Mouse (Mus musculus) limb, embryonic 12.5 days (tissue): Measurements from ENCODE around the gene Ltbp1. TPM values are rescaled to one million over a fixed set of nuclear protein-coding genes. Genes with fewer than 3 reads are reported as not detected.
A peak's percentile ranks its signal among the peaks of the same experiment; 100 is the strongest.

Source experiments
- ATAC-seq: fragments of 200-750 bp; cut with Nextera tagmentation; 2 replicates; pipeline ENCODE4 v1.8.0; 2017; ENCODE audit warnings: low read depth, moderate TSS enrichment; ENCODE audit not compliant: insufficient number of reproducible peaks, insufficient read depth, low FRiP score, low TSS enrichment
- H3K27ac ChIP-seq: fragments of 300-500 bp; sonication (generic); 2 replicates; pipeline ENCODE4 v1.5.1; 2016; ENCODE audit warnings: mild to moderate bottlenecking, moderate library complexity
- H3K27me3 ChIP-seq: fragments of 300-500 bp; sonication (generic); 2 replicates; pipeline ENCODE4 v1.6.1; 2016; ENCODE audit warnings: mild to moderate bottlenecking, moderate library complexity
- H3K36me3 ChIP-seq: fragments of 300-500 bp; sonication (generic); 2 replicates; pipeline ENCODE4 v1.6.1; 2016; ENCODE audit warnings: mild to moderate bottlenecking, moderate library complexity
- H3K4me1 ChIP-seq: fragments of 300-500 bp; sonication (generic); replicated peaks from 2 replicates; pipeline ENCODE4 v1.6.1; 2016
- H3K4me2 ChIP-seq: fragments of 300-500 bp; sonication (generic); 2 replicates; pipeline ENCODE4 v1.6.1; 2016; ENCODE audit warnings: mild to moderate bottlenecking, moderate library complexity
- H3K4me3 ChIP-seq: fragments of 300-500 bp; sonication (generic); replicated peaks from 2 replicates; pipeline ENCODE4 v1.5.1; 2016; ENCODE audit warnings: mild to moderate bottlenecking
- H3K9ac ChIP-seq: fragments of 300-500 bp; sonication (generic); replicated peaks from 2 replicates; pipeline ENCODE4 v1.6.1; 2016; ENCODE audit warnings: mild to moderate bottlenecking, moderate library complexity
- H3K9me3 ChIP-seq: fragments of 300-500 bp; sonication (generic); 2 replicates; pipeline ENCODE4 v1.6.1; 2016; ENCODE audit warnings: mild to moderate bottlenecking, moderate library complexity
- WGBS: fragments of 180-500 bp; shearing (Covaris S2); methylation state at CpG from one replicate; pipeline ENCODE4 v1.1.7; 2016; 5-methylcytosine and 5-hydroxymethylcytosine counted together
- polyA plus RNA-seq: library from polyadenylated mRNA; unstranded; fragments of >200 nt; fragmentation: Nextera tagmentation; extraction: Ambion mirVana; gene quantifications from 2 replicates; pipeline ENCODE4 v1.2.1, GENCODE M21; 2016

The Ltbp1 gene
- polyA plus RNA-seq, 1 experiment from 2014 or later: 43.8 TPM

- H3K4me1 ChIP-seq: peaks cover 6% of the 10 kb centered on the region
- WGBS: 83% methylated on average over 5 of the region's 5 CpGs
- no peaks in the 10 kb centered on the region for H3K9me3 ChIP-seq
- no peak overlapping the region for H3K4me2 ChIP-seq
- H3K27ac ChIP-seq: no peak overlapping the region
- no peak for ATAC-seq
- H3K36me3 ChIP-seq: no peaks in the 10 kb centered on the region
- no peak overlapping the region for H3K9ac ChIP-seq
- no peaks in the 10 kb centered on the region for H3K27me3 ChIP-seq
- no peak overlapping the region for H3K4me3 ChIP-seq
Measured at GRCm38 (mm10) chr17:74981703-74982102, 23.7 kb upstream of the Ltbp1 start.

- Histone ChIP-seq H3K4me1 (peaks cover 11% of the 10 kb centered on the region), H3K36me3 (no peaks in the 10 kb centered on the region), H3K9me3 (no peaks in the 10 kb centered on the region), H3K4me3 (no peak overlapping the region), H3K27ac (no peak overlapping the region), H3K9ac (no peak overlapping the region), H3K27me3 (no peaks in the 10 kb centered on the region), H3K4me2 (no peak overlapping the region)
- 45% methylated on average over 1 of the region's 1 CpGs for WGBS
- ATAC-seq: no peak
Measured at GRCm38 (mm10) chr17:74982880-74983279, 22.5 kb upstream of the Ltbp1 start.

- Histone ChIP-seq H3K4me2 (no peak overlapping the region), H3K27ac (no peak overlapping the region), H3K36me3 (no peaks in the 10 kb centered on the region), H3K4me1 (peaks cover 11% of the 10 kb centered on the region), H3K4me3 (no peak overlapping the region), H3K9me3 (no peaks in the 10 kb centered on the region), H3K27me3 (no peaks in the 10 kb centered on the region), H3K9ac (no peak overlapping the region)
- no peak for ATAC-seq
- 89% methylated on average over 1 of the region's 1 CpGs for WGBS
Measured at GRCm38 (mm10) chr17:74984071-74984470, 21.3 kb upstream of the Ltbp1 start.

- peaks cover 11% of the 10 kb centered on the region for H3K4me1 ChIP-seq
- no peaks in the 10 kb centered on the region for H3K36me3 ChIP-seq
- H3K9me3 ChIP-seq: peaks cover 3% of the 10 kb centered on the region
- no peak overlapping the region for H3K4me2 ChIP-seq
- no peak overlapping the region for H3K9ac ChIP-seq
- no peak overlapping the region for H3K4me3 ChIP-seq
- no peaks in the 10 kb centered on the region for H3K27me3 ChIP-seq
- ATAC-seq: no peak
- no peak overlapping the region for H3K27ac ChIP-seq
Measured at GRCm38 (mm10) chr17:74984681-74985080, 20.7 kb upstream of the Ltbp1 start.

- no peak overlapping the region for H3K4me3 ChIP-seq
- H3K4me2 ChIP-seq: no peak overlapping the region
- peaks cover 28% of the 10 kb centered on the region for H3K4me1 ChIP-seq
- ATAC-seq: no peak
- H3K36me3 ChIP-seq: no peaks in the 10 kb centered on the region
- peaks cover 9% of the 10 kb centered on the region for H3K9me3 ChIP-seq
- H3K27me3 ChIP-seq: no peaks in the 10 kb centered on the region
- peak overlapping the region; percentile 81; the same call in 1 of the 2 replicates for H3K27ac ChIP-seq
- WGBS: 91% methylated on average over 1 of the region's 1 CpGs
- H3K9ac ChIP-seq: no peak overlapping the region
Measured at GRCm38 (mm10) chr17:74987067-74987466, 18.3 kb upstream of the Ltbp1 start.

GRCm38 (mm10) chr17:74989691-74990090 is 15.7 kb upstream of the Ltbp1 start:
- 87% methylated on average over 4 of the region's 4 CpGs for WGBS

GRCm38 (mm10) chr17:74990561-74990960 is 14.8 kb upstream of the Ltbp1 start:
- WGBS: 63% methylated on average over 3 of the region's 3 CpGs
- Histone ChIP-seq H3K9ac (no peak overlapping the region), H3K27me3 (no peaks in the 10 kb centered on the region), H3K36me3 (no peaks in the 10 kb centered on the region), H3K9me3 (peaks cover 9% of the 10 kb centered on the region), H3K4me3 (no peak overlapping the region), H3K27ac (peak overlapping the region; percentile 74), H3K4me1 (peaks cover 57% of the 10 kb centered on the region), H3K4me2 (no peak overlapping the region)
- no peak for ATAC-seq

More at GRCm38 (mm10) chr17:74989691-74990090, 15.7 kb upstream of the Ltbp1 start:
- no peaks in the 10 kb centered on the region for H3K27me3 ChIP-seq
- no peaks in the 10 kb centered on the region for H3K36me3 ChIP-seq
- no peak for ATAC-seq
- H3K27ac ChIP-seq: no peak overlapping the region
- H3K4me3 ChIP-seq: no peak overlapping the region
- peaks cover 9% of the 10 kb centered on the region for H3K9me3 ChIP-seq
- peaks cover 49% of the 10 kb centered on the region for H3K4me1 ChIP-seq
- H3K4me2 ChIP-seq: no peak overlapping the region
- no peak overlapping the region for H3K9ac ChIP-seq

- peak; percentile 91 for ATAC-seq
- Histone ChIP-seq H3K27ac (peak overlapping the region; percentile 98), H3K9me3 (peaks cover 9% of the 10 kb centered on the region), H3K36me3 (no peaks in the 10 kb centered on the region), H3K4me3 (peak overlapping the region; percentile 14; the same call in 1 of the 2 replicates), H3K9ac (peak overlapping the region; percentile 28; the same call in 1 of the 2 replicates), H3K4me2 (peak overlapping the region; percentile 53), H3K27me3 (no peaks in the 10 kb centered on the region), H3K4me1 (peaks cover 52% of the 10 kb centered on the region)
- WGBS: 2% methylated on average over 26 of the region's 26 CpGs
Measured at GRCm38 (mm10) chr17:74993726-74994581, 11.4 kb upstream of the Ltbp1 start.

GRCm38 (mm10) chr17:74994582-74994893 is 10.8 kb upstream of the Ltbp1 start:
- H3K4me1 ChIP-seq: peaks cover 52% of the 10 kb centered on the region
- no peaks in the 10 kb centered on the region for H3K36me3 ChIP-seq
- peak overlapping the region; percentile 14; the same call in 1 of the 2 replicates for H3K4me3 ChIP-seq
- no peaks in the 10 kb centered on the region for H3K27me3 ChIP-seq
- peak overlapping the region; percentile 28; the same call in 1 of the 2 replicates for H3K9ac ChIP-seq
- ATAC-seq: no peak
- peak overlapping the region; percentile 98 for H3K27ac ChIP-seq
- peaks cover 8% of the 10 kb centered on the region for H3K9me3 ChIP-seq
- 2% methylated on average over 4 of the region's 4 CpGs for WGBS
- peak overlapping the region; percentile 53 for H3K4me2 ChIP-seq

- H3K4me3 ChIP-seq: no peak overlapping the region
- ATAC-seq: 0 out of 2 replicates have a peak, but pooled peaks have one; percentile 28
- no peaks in the 10 kb centered on the region for H3K27me3 ChIP-seq
- H3K27ac ChIP-seq: peak overlapping the region; percentile 98
- H3K4me1 ChIP-seq: peaks cover 52% of the 10 kb centered on the region
- peaks cover under 1% of the 10 kb centered on the region; the same call in 1 of the 2 replicates for H3K9me3 ChIP-seq
- H3K4me2 ChIP-seq: peak overlapping the region; percentile 53
- no peak overlapping the region; the same call in 1 of the 2 replicates for H3K9ac ChIP-seq
- WGBS: 13% methylated on average over 3 of the region's 3 CpGs
- no peaks in the 10 kb centered on the region for H3K36me3 ChIP-seq
Measured at GRCm38 (mm10) chr17:74995266-74995665, 10.1 kb upstream of the Ltbp1 start.

GRCm38 (mm10) chr17:75000066-75000465 is 5.3 kb upstream of the Ltbp1 start:
- Histone ChIP-seq H3K27ac (no peak overlapping the region), H3K4me2 (no peak overlapping the region), H3K4me3 (no peak overlapping the region), H3K9ac (no peak overlapping the region), H3K27me3 (no peaks in the 10 kb centered on the region), H3K4me1 (peaks cover 28% of the 10 kb centered on the region), H3K9me3 (no peaks in the 10 kb centered on the region), H3K36me3 (no peaks in the 10 kb centered on the region)
- no peak for ATAC-seq
- WGBS: 83% methylated on average over 2 of the region's 2 CpGs
